Mouse (Mus musculus): Measurements from ENCODE around the gene Hoxb9. TPM values are rescaled to one million over a fixed set of nuclear protein-coding genes. Genes with fewer than 3 reads are reported as not detected.
A peak's percentile ranks its signal among the peaks of the same experiment; 100 is the strongest.

The Hoxb9 gene
- polyA plus RNA-seq, 1 experiment from 2014 or later = 1.2 TPM

DNA sequence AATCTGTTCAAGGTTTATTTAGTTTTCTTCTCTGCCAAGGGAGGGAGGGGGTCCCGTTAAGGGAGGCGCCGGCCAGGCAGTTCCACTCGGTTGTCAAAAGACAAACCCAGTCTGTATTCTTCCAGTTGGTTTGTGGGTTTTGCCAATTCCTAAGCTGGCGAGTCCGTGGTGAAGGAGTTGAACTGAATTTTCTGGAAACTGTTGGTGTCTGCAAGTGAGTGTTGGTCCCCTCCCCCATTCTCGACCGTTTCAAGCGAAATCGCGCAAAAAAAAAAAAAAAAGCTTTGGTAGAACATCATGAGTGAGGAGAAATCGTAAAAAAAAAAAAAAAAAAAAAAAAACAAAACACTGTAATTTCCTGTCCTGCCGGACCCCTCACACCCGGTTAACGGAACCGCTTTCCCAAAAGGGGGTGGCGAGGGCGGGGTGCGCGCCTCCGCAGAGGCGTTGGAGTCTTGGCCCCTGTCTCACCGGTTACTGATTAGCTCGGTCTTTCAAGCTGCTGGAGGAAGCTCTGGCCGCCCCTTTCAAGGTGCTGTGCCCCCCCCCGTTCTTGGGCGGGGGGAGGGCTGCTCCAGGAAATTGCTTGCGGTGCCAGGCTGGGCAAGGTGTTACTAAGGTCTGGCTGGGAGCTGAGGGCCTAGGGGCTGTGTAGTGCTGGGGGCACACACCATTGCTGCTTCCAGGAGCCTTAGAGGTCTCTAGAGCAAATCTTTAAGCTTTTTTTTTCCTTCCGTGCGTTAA is 24.0 kb downstream of the Hoxb9 start:
- 0 out of 2 replicates have a peak, but pooled peaks have one; percentile 14 for ATAC-seq
- H3K4me1 ChIP-seq (ENCODE audit: control insufficient read depth, insufficient read depth, low read length) = peaks cover 20% of the 10 kb centered on the region
- peak overlapping the region; percentile 65 for H3K4me2 ChIP-seq (ENCODE audit: low read depth, low read length)
- peak overlapping the region; percentile 58 for H3K4me3 ChIP-seq (ENCODE audit: low read length)
- peak overlapping the region; percentile 65 for H3K9ac ChIP-seq (ENCODE audit: low read depth, low read length)
- WGBS = 2% methylated on average over 30 of the region's 30 CpGs
- H3K36me3 ChIP-seq (ENCODE audit: control insufficient read depth, insufficient read depth, low read length) = no peaks in the 10 kb centered on the region
- H3K9me3 ChIP-seq (ENCODE audit: control insufficient read depth, low read length) = no peaks in the 10 kb centered on the region
- H3K27ac ChIP-seq (ENCODE audit: low read length) = no peak overlapping the region; the same call in 1 of the 2 replicates
- peaks cover 49% of the 10 kb centered on the region for H3K27me3 ChIP-seq (replicated peaks; ENCODE audit: control insufficient read depth, insufficient read depth, low read length)

DNA sequence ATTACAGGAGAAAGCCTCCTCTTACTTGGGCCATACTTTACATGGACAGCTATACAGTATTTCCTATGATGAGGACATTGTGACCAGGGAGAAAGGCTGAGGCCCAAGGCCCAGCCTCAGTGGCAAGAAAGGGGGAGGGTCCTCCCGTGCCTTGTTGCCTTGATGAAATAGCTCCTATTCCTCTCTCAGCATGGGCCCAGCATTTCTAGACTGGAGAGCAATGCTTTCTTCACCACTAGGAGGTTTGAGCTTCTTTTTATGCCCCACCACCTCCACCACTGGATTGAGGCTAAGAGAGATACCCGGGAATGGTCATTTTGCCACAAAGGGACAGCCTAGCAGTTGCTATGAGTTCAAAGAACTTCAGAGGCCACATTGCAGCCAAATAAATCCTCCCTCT is 25.7 kb downstream of the Hoxb9 start:
- no peak overlapping the region for H3K4me3 ChIP-seq (ENCODE audit: low read length)
- no peak overlapping the region for H3K27ac ChIP-seq (ENCODE audit: low read length)
- no peak overlapping the region for H3K4me2 ChIP-seq (ENCODE audit: low read depth, low read length)
- no peaks in the 10 kb centered on the region for H3K9me3 ChIP-seq (ENCODE audit: control insufficient read depth, low read length)
- peaks cover 53% of the 10 kb centered on the region for H3K27me3 ChIP-seq (replicated peaks; ENCODE audit: control insufficient read depth, insufficient read depth, low read length)
- H3K9ac ChIP-seq (ENCODE audit: low read depth, low read length) = no peak overlapping the region
- H3K36me3 ChIP-seq (ENCODE audit: control insufficient read depth, insufficient read depth, low read length) = no peaks in the 10 kb centered on the region
- ATAC-seq = no peak
- WGBS = 29% methylated on average over 2 of the region's 2 CpGs
- peaks cover 25% of the 10 kb centered on the region for H3K4me1 ChIP-seq (ENCODE audit: control insufficient read depth, insufficient read depth, low read length)

DNA sequence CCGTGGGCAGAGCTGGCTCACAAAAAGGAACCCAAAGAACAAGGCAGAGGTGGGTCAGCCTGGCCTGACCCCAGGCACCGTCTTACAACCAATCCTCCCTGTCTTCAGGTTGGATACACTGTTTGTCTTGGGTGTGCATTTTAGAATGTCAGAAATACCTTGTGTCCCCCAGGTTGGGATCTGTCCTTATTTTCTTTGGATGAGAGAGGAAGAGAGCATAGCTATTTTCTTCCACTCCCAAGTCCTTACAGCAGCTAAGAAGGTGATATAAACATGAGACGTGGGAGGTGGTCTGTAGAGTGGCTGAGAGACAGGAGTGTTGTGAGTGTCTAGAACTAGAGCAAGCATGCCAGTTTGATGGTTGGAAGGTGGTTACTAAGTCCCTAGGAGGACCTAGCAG is 26.2 kb downstream of the Hoxb9 start:
- Histone ChIP-seq H3K36me3 (ENCODE audit: control insufficient read depth, insufficient read depth, low read length) (no peaks in the 10 kb centered on the region), H3K4me2 (ENCODE audit: low read depth, low read length) (no peak overlapping the region), H3K9me3 (ENCODE audit: control insufficient read depth, low read length) (no peaks in the 10 kb centered on the region), H3K4me1 (ENCODE audit: control insufficient read depth, insufficient read depth, low read length) (peaks cover 25% of the 10 kb centered on the region), H3K4me3 (ENCODE audit: low read length) (no peak overlapping the region), H3K27ac (ENCODE audit: low read length) (no peak overlapping the region), H3K9ac (ENCODE audit: low read depth, low read length) (no peak overlapping the region), H3K27me3 (replicated peaks; ENCODE audit: control insufficient read depth, insufficient read depth, low read length) (peaks cover 53% of the 10 kb centered on the region)
- ATAC-seq = no peak
- WGBS = 43% methylated on average over 3 of the region's 3 CpGs

DNA sequence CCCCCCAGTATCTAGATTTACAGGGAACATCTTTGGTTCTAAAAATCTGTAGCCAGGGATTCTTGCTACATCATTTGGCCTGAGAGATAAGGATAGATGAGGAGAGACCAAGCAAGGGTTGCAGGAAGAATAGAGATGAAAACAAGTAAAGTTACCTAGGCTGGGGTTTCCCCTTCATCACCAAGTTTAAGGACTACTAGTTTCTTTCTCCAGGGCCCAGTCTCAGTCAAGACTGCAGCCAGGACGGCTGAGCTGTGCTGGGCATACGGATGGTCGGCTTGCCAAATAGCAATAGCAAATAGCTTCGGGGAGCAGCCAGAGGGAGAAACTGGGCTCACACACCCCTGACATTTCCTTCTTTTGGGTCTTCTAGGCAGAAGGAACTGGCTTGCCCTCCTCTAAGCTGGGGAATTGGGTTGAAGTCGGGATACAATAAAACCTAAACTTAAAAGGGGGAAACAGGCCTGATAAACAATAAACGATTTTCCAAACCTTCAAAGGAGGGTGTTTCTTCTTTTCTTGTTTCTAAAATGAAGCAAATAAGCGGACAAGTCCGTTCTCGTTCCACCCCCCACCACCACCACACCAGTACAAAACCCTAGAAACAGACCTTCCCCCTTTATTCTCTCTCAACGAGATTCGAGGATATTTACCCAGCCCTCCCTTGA is 26.8 kb downstream of the Hoxb9 start:
- H3K27me3 ChIP-seq (replicated peaks; ENCODE audit: control insufficient read depth, insufficient read depth, low read length) = peaks cover 48% of the 10 kb centered on the region
- H3K9me3 ChIP-seq (ENCODE audit: control insufficient read depth, low read length) = no peaks in the 10 kb centered on the region
- no peak overlapping the region for H3K9ac ChIP-seq (ENCODE audit: low read depth, low read length)
- peak overlapping the region; percentile 78 for H3K4me2 ChIP-seq (ENCODE audit: low read depth, low read length)
- peak overlapping the region; percentile 60 for H3K4me3 ChIP-seq (ENCODE audit: low read length)
- H3K36me3 ChIP-seq (ENCODE audit: control insufficient read depth, insufficient read depth, low read length) = no peaks in the 10 kb centered on the region
- peaks cover 25% of the 10 kb centered on the region for H3K4me1 ChIP-seq (ENCODE audit: control insufficient read depth, insufficient read depth, low read length)
- no peak overlapping the region for H3K27ac ChIP-seq (ENCODE audit: low read length)
- no peak for ATAC-seq
- 30% methylated on average over 11 of the region's 11 CpGs for WGBS

DNA sequence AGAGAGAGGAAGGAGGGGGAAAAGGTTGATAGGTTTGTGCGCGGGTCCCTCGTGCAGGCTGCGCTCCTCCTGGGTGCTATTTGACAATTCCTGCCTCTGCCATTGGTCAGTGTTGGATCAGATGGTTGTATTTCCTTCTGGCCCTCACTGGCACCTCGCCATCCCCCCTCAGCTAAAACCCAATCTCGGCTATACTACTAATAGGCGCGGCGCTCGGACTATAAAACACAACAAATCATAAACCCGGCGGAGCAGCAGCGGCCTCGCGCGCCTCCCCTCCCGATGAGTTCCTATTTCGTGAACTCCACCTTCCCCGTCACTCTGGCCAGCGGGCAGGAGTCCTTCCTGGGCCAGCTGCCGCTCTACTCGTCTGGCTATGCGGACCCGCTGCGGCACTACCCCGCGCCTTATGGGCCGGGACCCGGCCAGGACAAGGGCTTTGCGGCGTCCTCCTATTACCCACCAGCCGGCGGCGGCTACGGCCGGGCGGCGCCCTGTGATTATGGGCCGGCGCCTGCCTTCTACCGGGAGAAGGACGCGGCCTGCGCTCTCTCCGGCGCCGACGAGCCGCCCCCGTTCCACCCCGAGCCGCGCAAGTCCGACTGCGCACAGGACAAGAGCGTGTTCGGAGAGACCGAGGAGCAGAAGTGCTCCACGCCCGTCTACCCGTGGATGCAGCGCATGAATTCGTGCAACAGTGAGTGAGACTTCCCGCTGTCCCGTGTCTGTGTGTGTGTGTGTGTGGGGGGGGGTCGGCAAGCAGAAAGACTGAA is 27.8 kb downstream of the Hoxb9 start:
- H3K9me3 ChIP-seq (ENCODE audit: control insufficient read depth, low read length) = no peaks in the 10 kb centered on the region
- H3K4me1 ChIP-seq (ENCODE audit: control insufficient read depth, insufficient read depth, low read length) = peaks cover 28% of the 10 kb centered on the region
- H3K9ac ChIP-seq (ENCODE audit: low read depth, low read length) = peak overlapping the region; percentile 81
- H3K36me3 ChIP-seq (ENCODE audit: control insufficient read depth, insufficient read depth, low read length) = no peaks in the 10 kb centered on the region
- peak; percentile 29; the same call in 1 of the 2 replicates for ATAC-seq
- H3K4me2 ChIP-seq (ENCODE audit: low read depth, low read length) = peak overlapping the region; percentile 78
- peak overlapping the region; percentile 77 for H3K27ac ChIP-seq (ENCODE audit: low read length)
- peaks cover 46% of the 10 kb centered on the region for H3K27me3 ChIP-seq (replicated peaks; ENCODE audit: control insufficient read depth, insufficient read depth, low read length)
- H3K4me3 ChIP-seq (ENCODE audit: low read length) = peak overlapping the region; percentile 60
- under 1% methylated on average over 66 of the region's 66 CpGs for WGBS

DNA sequence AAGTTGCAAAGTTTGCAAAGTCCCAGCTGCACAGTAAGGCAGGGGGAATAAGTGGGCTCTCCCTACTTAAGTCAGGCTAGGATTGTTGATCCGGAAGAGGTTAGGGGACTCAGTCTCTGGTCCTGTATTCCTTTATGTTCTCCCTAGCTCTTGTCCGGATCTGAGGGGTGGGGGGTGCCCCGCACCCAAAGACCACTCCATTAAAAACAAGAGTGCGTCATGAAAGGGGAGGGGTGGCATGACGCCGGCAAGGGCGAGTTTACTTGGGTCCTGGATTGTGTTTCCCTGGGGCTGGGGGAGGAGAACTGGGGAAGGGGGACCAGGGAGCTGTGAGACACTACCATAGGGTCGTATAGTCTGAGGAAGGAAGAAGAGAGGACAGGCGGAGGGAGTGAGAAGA is 28.5 kb downstream of the Hoxb9 start:
- Histone ChIP-seq H3K9me3 (ENCODE audit: control insufficient read depth, low read length) (no peaks in the 10 kb centered on the region), H3K27me3 (replicated peaks; ENCODE audit: control insufficient read depth, insufficient read depth, low read length) (peaks cover 46% of the 10 kb centered on the region)

DNA sequence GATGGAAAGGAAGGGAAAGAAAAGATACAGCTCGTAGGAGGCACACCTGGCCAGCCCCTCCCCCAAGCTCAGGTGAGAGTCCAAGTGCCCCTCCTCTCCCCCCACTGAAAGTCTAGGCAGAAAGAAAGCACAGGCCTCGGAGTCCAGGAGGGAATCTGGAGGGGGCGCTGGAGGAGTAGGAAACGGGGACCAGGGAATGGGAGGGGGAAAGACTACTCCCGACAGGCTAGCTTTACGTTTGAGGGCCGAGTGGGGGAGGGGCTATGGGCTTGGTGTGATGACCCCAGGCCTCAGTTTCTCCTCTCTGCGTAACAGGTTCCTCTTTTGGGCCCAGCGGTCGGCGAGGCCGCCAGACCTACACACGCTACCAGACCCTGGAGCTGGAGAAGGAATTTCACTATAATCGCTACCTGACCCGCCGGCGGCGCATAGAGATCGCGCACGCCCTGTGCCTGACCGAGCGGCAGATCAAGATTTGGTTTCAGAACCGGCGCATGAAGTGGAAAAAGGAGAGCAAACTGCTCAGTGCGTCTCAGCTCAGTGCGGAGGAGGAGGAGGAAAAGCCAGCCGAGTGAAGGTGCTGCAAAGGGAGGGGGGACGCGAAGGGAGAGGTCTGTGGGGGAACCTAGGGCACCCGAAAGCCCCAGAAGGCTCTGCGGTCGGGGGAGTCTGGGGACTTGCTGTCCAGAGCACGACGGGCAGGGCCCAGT is 29.3 kb downstream of the Hoxb9 start:
- H3K27ac ChIP-seq (ENCODE audit: low read length) = peak overlapping the region; percentile 44; the same call in 1 of the 2 replicates
- peaks cover 27% of the 10 kb centered on the region for H3K4me1 ChIP-seq (ENCODE audit: control insufficient read depth, insufficient read depth, low read length)
- peak overlapping the region; percentile 60 for H3K4me3 ChIP-seq (ENCODE audit: low read length)
- H3K9me3 ChIP-seq (ENCODE audit: control insufficient read depth, low read length) = no peaks in the 10 kb centered on the region
- H3K36me3 ChIP-seq (ENCODE audit: control insufficient read depth, insufficient read depth, low read length) = no peaks in the 10 kb centered on the region
- peak overlapping the region; percentile 81 for H3K9ac ChIP-seq (ENCODE audit: low read depth, low read length)
- no peak for ATAC-seq
- WGBS = 14% methylated on average over 35 of the region's 35 CpGs
- H3K27me3 ChIP-seq (replicated peaks; ENCODE audit: control insufficient read depth, insufficient read depth, low read length) = peaks cover 46% of the 10 kb centered on the region
- H3K4me2 ChIP-seq (ENCODE audit: low read depth, low read length) = peak overlapping the region; percentile 78

More for the DNA sequence above, 28.5 kb downstream of the Hoxb9 start:
- Histone ChIP-seq H3K9ac (ENCODE audit: low read depth, low read length) (peak overlapping the region; percentile 81), H3K27ac (ENCODE audit: low read length) (no peak overlapping the region), H3K4me3 (ENCODE audit: low read length) (peak overlapping the region; percentile 60), H3K4me1 (ENCODE audit: control insufficient read depth, insufficient read depth, low read length) (peaks cover 28% of the 10 kb centered on the region), H3K4me2 (ENCODE audit: low read depth, low read length) (peak overlapping the region; percentile 78), H3K36me3 (ENCODE audit: control insufficient read depth, insufficient read depth, low read length) (no peaks in the 10 kb centered on the region)
- no peak for ATAC-seq
- WGBS = 6% methylated on average over 9 of the region's 9 CpGs

DNA sequence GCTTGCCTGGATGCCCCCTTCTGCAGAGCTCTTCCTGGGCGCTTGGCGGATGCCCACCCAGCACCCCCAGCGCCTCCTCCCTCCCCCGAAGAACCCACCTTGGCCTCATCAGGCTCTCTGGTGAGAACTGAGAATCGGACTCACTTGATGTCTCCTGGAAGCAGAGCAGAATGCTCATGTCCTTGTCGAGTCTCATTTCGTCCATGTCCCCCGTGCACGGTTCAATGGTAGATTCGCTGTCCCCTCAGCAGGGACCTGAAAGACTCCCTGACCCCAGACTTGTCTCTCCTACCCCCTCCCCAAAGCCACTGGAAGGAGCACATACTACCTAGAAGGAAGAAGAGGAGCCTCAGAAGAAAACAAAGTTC is 29.8 kb downstream of the Hoxb9 start:
- peak overlapping the region; percentile 78 for H3K4me2 ChIP-seq (ENCODE audit: low read depth, low read length)
- H3K9me3 ChIP-seq (ENCODE audit: control insufficient read depth, low read length) = no peaks in the 10 kb centered on the region
- H3K27me3 ChIP-seq (replicated peaks; ENCODE audit: control insufficient read depth, insufficient read depth, low read length) = peaks cover 46% of the 10 kb centered on the region
- ATAC-seq = no peak
- peak overlapping the region; percentile 81 for H3K9ac ChIP-seq (ENCODE audit: low read depth, low read length)
- WGBS = 38% methylated on average over 10 of the region's 10 CpGs
- H3K4me3 ChIP-seq (ENCODE audit: low read length) = peak overlapping the region; percentile 60
- H3K36me3 ChIP-seq (ENCODE audit: control insufficient read depth, insufficient read depth, low read length) = no peaks in the 10 kb centered on the region
- peak overlapping the region; percentile 44; the same call in 1 of the 2 replicates for H3K27ac ChIP-seq (ENCODE audit: low read length)
- H3K4me1 ChIP-seq (ENCODE audit: control insufficient read depth, insufficient read depth, low read length) = peaks cover 27% of the 10 kb centered on the region

All from intestine, embryonic 16.5 days (tissue).